25 mouse cellular contexts compared by ENCODE assay signal in genomic region chr5:57815964-57816589, GRCm38 (mm10).
DNase-seq lines count a peak whose midpoint lies in the region; ATAC-seq and TF ChIP-seq lines count a peak whose summit lies in the region.
"Had no signal": no experiment of that assay in that cellular context is flagged by ENCODE, and none has a peak within 500 bp of the region (broad histone marks: within the 10 kb centered on the region; RNA-seq: fewer than 3 reads in every experiment).

No protein-coding gene starts in this region.

- peak; percentile 67 to 72; a peak in 3 of 4 replicates for ATAC-seq in hematopoietic stem cell, adult 5-6 weeks (replicated peaks in 1 of 2; ENCODE audit: insufficient read depth in 1 of 2, low FRiP score in 2 of 2, low TSS enrichment in 1 of 2, low read depth in 1 of 2, poor library complexity in 2 of 2, severe bottlenecking in 2 of 2)
- ATAC-seq: forebrain, embryonic 16.5 days; intestine, postnatal 0 days; Patski had no signal

- DNase-seq in left cerebral cortex, adult 2 months (ENCODE audit: extremely low spot score in 1 of 2, low spot score in 2 of 2): no peak
- DNase-seq in left cerebral cortex, adult 8-10 months (ENCODE audit: low spot score in 2 of 2): no peak
- DNase-seq in 416B (ENCODE audit: low read depth): peak; percentile 61
- DNase-seq in cerebellum, adult 11-12 months: no peak
- no peak for DNase-seq in kidney, postnatal 4 days
- DNase-seq: adrenal gland, postnatal 14 days; cerebellum, adult 18-20 months; cerebellum, postnatal 10 days; gastrocnemius, postnatal 10 days; heart, postnatal 36 days; kidney, adult 9 months; kidney, postnatal 10 days; lung, postnatal 36 days; thymus, postnatal 4 days had no signal

- peaks cover 8% of the 10 kb centered on the region for H3K4me1 ChIP-seq in bone marrow macrophage, adult 2 months (ENCODE audit: control insufficient read depth, insufficient read depth, low read length)
- H3K4me1 ChIP-seq: midbrain, embryonic 12.5 days had no signal

- TF ChIP-seq POLR2A in bone marrow macrophage, adult 2 months (IDR thresholded peaks at IDR 0.05; ENCODE audit: borderline replicate concordance, low read depth, low read length): no peak

- intact Hi-C loops in left cerebral cortex, adult 2 months (cut with DNase I): loop anchor here (5.0 kb wide), 1 partner anchor 99 kb away; the partner anchor contains the start of gene Pcdh7

- H3K4me3 ChIP-seq in left cerebral cortex, adult 2 months: no peak overlapping the region
- H3K4me3 ChIP-seq in bone marrow macrophage, adult 2 months (ENCODE audit: insufficient read depth, low read length): no peak overlapping the region
- H3K4me3 ChIP-seq: heart, embryonic 10.5 days; heart, embryonic 15.5 days; limb, embryonic 13.5 days; megakaryocyte, embryonic 14.5 days; midbrain, embryonic 12.5 days had no signal

- TF ChIP-seq CTCF in left cerebral cortex, adult 2 months (IDR thresholded peaks at IDR 0.05): no peak
- TF ChIP-seq CTCF in bone marrow macrophage, adult 2 months (IDR thresholded peaks at IDR 0.05; ENCODE audit: low read depth, low read length): no peak

- H3K27ac ChIP-seq in left cerebral cortex, adult 2 months: 0 out of 2 replicates have a peak overlapping the region, but pooled peaks have one; percentile 4
- 0 out of 2 replicates have a peak overlapping the region, but pooled peaks have one; percentile 1 for H3K27ac ChIP-seq in bone marrow macrophage, adult 2 months (ENCODE audit: insufficient read depth, low read depth, low read length)
- H3K27ac ChIP-seq: heart, embryonic 10.5 days; heart, embryonic 15.5 days; hindbrain, embryonic 14.5 days; limb, embryonic 13.5 days; midbrain, embryonic 12.5 days had no signal
